Mouse (Mus musculus) spleen, adult 2 months (tissue): ENCODE data around the gene Tspan11. TPM values are rescaled to one million over a fixed set of nuclear protein-coding genes. Genes with fewer than 3 reads are reported as not detected.

Experiments
- DNase-seq, 2 experiments: peaks; one replicate each; pipeline versions ENCODE4 v3.0.0 to v3.0.0-alpha.2; 2012 to 2021; ENCODE audit warnings: low spot score in 2 of 2, low read depth in 1 of 2
- H3K27ac ChIP-seq: fragments of 200-500 bp; 2 replicates; pipeline ENCODE4 v1.5.1; 2012; ENCODE audit warnings: low read length, inconsistent platforms; ENCODE audit not compliant: insufficient read depth
- H3K27me3 ChIP-seq: fragments of 200-500 bp; 2 replicates; pipeline ENCODE4 v1.6.1; 2012; ENCODE audit warnings: mild to moderate bottlenecking, moderate library complexity, low read length, inconsistent platforms; ENCODE audit not compliant: control insufficient read depth, insufficient read depth
- H3K36me3 ChIP-seq: fragments of 200-500 bp; 2 replicates; pipeline ENCODE4 v1.6.1; 2012; ENCODE audit warnings: mild to moderate bottlenecking, low read length, inconsistent platforms; ENCODE audit not compliant: control insufficient read depth, insufficient read depth
- H3K4me1 ChIP-seq: fragments of 200-500 bp; 2 replicates; pipeline ENCODE4 v1.6.1; 2011; ENCODE audit warnings: inconsistent platforms; ENCODE audit not compliant: control insufficient read depth, insufficient read depth, insufficient read length
- H3K4me3 ChIP-seq: fragments of 200-500 bp; 2 replicates; pipeline ENCODE4 v1.5.1; 2011; ENCODE audit warnings: mild to moderate bottlenecking, inconsistent platforms; ENCODE audit not compliant: insufficient read depth, insufficient read length; ENCODE audit errors: extremely low read depth
- CTCF ChIP-seq: fragments of 200-500 bp; IDR thresholded peaks from 2 replicates; pipeline ENCODE4 v1.5.1; 2011; ENCODE audit warnings: mild to moderate bottlenecking, inconsistent platforms; ENCODE audit not compliant: insufficient read depth, insufficient read length, insufficient replicate concordance; ENCODE audit errors: extremely low read depth
- POLR2A ChIP-seq: fragments of 200-500 bp; IDR thresholded peaks from 2 replicates; pipeline ENCODE4 v1.6.1; 2011; ENCODE audit warnings: low read depth, low read length, inconsistent platforms
- WGBS: fragments of 180-500 bp; shearing (Covaris S2); methylation state at CpG from one replicate; pipeline ENCODE4 v1.1.7; 2018; 5-methylcytosine and 5-hydroxymethylcytosine counted together
- polyA plus RNA-seq: library from polyadenylated mRNA; depleted of rRNA; stranded (reverse); fragments of >200 nt; gene quantifications from 2 replicates; pipeline ENCODE4 v1.2.3, GENCODE M21; 2012

The Tspan11 gene
- polyA plus RNA-seq, 1 experiment = 0.36 TPM

- WGBS = 88% methylated on average over 12 of the region's 12 CpGs
- Histone ChIP-seq H3K4me1 (no peaks in the 10 kb centered on the region), H3K27me3 (no peaks in the 10 kb centered on the region), H3K27ac (no peak overlapping the region), H3K36me3 (no peaks in the 10 kb centered on the region), H3K4me3 (no peak overlapping the region)
- DNase-seq = no peak
- TF ChIP-seq CTCF (no peak), POLR2A (no peak)
Observed at GRCm38 (mm10) chr6:127877026-127877425, 10.4 kb upstream of the Tspan11 start.

- Histone ChIP-seq H3K36me3 (no peaks in the 10 kb centered on the region), H3K27me3 (no peaks in the 10 kb centered on the region; the same call in 1 of the 2 replicates), H3K27ac (no peak overlapping the region), H3K4me3 (no peak overlapping the region), H3K4me1 (no peaks in the 10 kb centered on the region)
- TF ChIP-seq POLR2A (no peak), CTCF (no peak)
- no peak for DNase-seq
- WGBS = 90% methylated on average over 6 of the region's 6 CpGs
Observed at GRCm38 (mm10) chr6:127879472-127879871, 7.9 kb upstream of the Tspan11 start.

DNA sequence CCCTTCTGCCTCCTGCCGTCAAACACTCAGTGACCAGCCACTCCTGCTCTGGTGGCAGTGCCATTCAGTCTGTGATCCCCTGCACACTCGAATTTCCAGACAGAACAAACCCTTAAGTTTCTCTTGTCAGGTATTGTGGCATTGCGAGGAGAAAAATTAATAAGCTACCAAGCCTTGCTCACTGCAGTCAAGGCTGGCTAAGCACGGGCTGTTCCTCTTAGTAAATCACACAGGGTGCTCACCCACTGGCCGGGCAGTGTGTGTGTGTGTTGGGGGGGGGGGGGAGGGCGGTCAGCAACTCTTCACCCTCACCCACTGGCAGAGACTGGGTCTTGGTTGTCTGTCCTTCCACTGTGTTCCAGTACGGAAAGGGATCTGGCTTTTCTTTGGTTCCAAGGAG, 473 bp upstream of the Tspan11 start:
- Histone ChIP-seq H3K4me1 (no peaks in the 10 kb centered on the region), H3K4me3 (no peak overlapping the region), H3K27me3 (peaks cover 3% of the 10 kb centered on the region; the same call in 1 of the 2 replicates), H3K36me3 (no peaks in the 10 kb centered on the region), H3K27ac (no peak overlapping the region)
- 9% methylated on average over 7 of the region's 7 CpGs for WGBS
- DNase-seq = no peak
- no peak for TF ChIP-seq POLR2A
- TF ChIP-seq CTCF = no peak

- no peak for DNase-seq
- no peak overlapping the region for H3K27ac ChIP-seq
- H3K4me1 ChIP-seq = no peaks in the 10 kb centered on the region
- no peaks in the 10 kb centered on the region for H3K36me3 ChIP-seq
- WGBS = 70% methylated on average over 3 of the region's 3 CpGs
- TF ChIP-seq POLR2A (no peak), CTCF (no peak)
- H3K27me3 ChIP-seq = peaks cover 3% of the 10 kb centered on the region; the same call in 1 of the 2 replicates
- no peak overlapping the region for H3K4me3 ChIP-seq
Observed at GRCm38 (mm10) chr6:127888581-127888980, 1.2 kb downstream of the Tspan11 start.

GRCm38 (mm10) chr6:127893611-127894010, 6.2 kb downstream of the Tspan11 start:
- H3K27ac ChIP-seq = no peak overlapping the region
- H3K27me3 ChIP-seq = no peaks in the 10 kb centered on the region
- DNase-seq = no peak
- TF ChIP-seq CTCF (no peak), POLR2A (no peak)
- no peaks in the 10 kb centered on the region for H3K4me1 ChIP-seq
- H3K36me3 ChIP-seq = no peaks in the 10 kb centered on the region
- 42% methylated on average over 6 of the region's 6 CpGs for WGBS
- no peak overlapping the region for H3K4me3 ChIP-seq

GRCm38 (mm10) chr6:127894999-127895398, 7.6 kb downstream of the Tspan11 start:
- TF ChIP-seq POLR2A (no peak), CTCF (no peak)
- no peaks in the 10 kb centered on the region for H3K4me1 ChIP-seq
- no peak overlapping the region for H3K4me3 ChIP-seq
- H3K36me3 ChIP-seq = no peaks in the 10 kb centered on the region
- 39% methylated on average over 6 of the region's 6 CpGs for WGBS
- H3K27me3 ChIP-seq = no peaks in the 10 kb centered on the region
- H3K27ac ChIP-seq = no peak overlapping the region
- no peak for DNase-seq

GRCm38 (mm10) chr6:127896425-127896824, 9.0 kb downstream of the Tspan11 start:
- Histone ChIP-seq H3K36me3 (no peaks in the 10 kb centered on the region), H3K27me3 (no peaks in the 10 kb centered on the region), H3K4me3 (no peak overlapping the region), H3K27ac (no peak overlapping the region), H3K4me1 (no peaks in the 10 kb centered on the region)
- no peak for DNase-seq
- TF ChIP-seq CTCF (no peak), POLR2A (no peak)
- 90% methylated on average over 3 of the region's 3 CpGs for WGBS
